Mouse (Mus musculus) MEL (cell line): ENCODE results near the gene Rilpl1. TPM values are rescaled to one million over a fixed set of nuclear protein-coding genes. Genes with fewer than 3 reads are reported as not detected.

Experiments used
- DNase-seq: peaks from one replicate; pipeline ENCODE4 v3.0.0; 2011; ENCODE audit warnings: low read depth, low spot score
- H3K27ac ChIP-seq: 2 replicates; pipeline ENCODE4 v1.5.1; 2012; ENCODE audit warnings: low read depth, mild to moderate bottlenecking, control low read depth, low read length, moderate library complexity; ENCODE audit not compliant: control insufficient read depth
- H3K27me3 ChIP-seq, 2 experiments: fragments of 150-350 bp in 1 of 2; sonication (generic) in 1 of 2; 2 replicates each; pipeline ENCODE4 v1.6.1; 2012; ENCODE audit warnings: low read length in 2 of 2, mild to moderate bottlenecking in 2 of 2, improper control_type of control experiment in 1 of 2, moderate library complexity in 1 of 2; ENCODE audit not compliant: insufficient read depth in 2 of 2, control insufficient read depth in 1 of 2
- H3K36me3 ChIP-seq, 2 experiments: 2 replicates each; pipeline ENCODE4 v1.6.1; 2012 to 2014; ENCODE audit warnings: low read length in 2 of 2, improper control_type of control experiment in 1 of 2, inconsistent platforms in 1 of 2, mild to moderate bottlenecking in 1 of 2; ENCODE audit not compliant: insufficient read depth in 2 of 2, control insufficient read depth in 1 of 2
- H3K4me1 ChIP-seq, 2 experiments: fragments of 150-350 bp in 1 of 2; sonication (generic) in 1 of 2; 2 replicates each; pipeline ENCODE4 v1.6.1; 2012; ENCODE audit warnings: low read length in 2 of 2, improper control_type of control experiment in 1 of 2, mild to moderate bottlenecking in 1 of 2; ENCODE audit not compliant: insufficient read depth in 2 of 2, control insufficient read depth in 1 of 2
- H3K4me3 ChIP-seq, 2 experiments: fragments of 150-350 bp in 1 of 2; sonication (generic) in 1 of 2; 2 replicates each; pipeline ENCODE4 v1.5.1; 2012; ENCODE audit warnings: low read depth in 2 of 2, low read length in 2 of 2, mild to moderate bottlenecking in 2 of 2, moderate library complexity in 2 of 2, control low read depth in 1 of 2, improper control_type of control experiment in 1 of 2; ENCODE audit not compliant: control insufficient read depth in 1 of 2, insufficient read depth in 1 of 2
- H3K79me2 ChIP-seq: 2 replicates; pipeline ENCODE4 v1.6.1; 2012; ENCODE audit warnings: mild to moderate bottlenecking, low read length, moderate library complexity; ENCODE audit not compliant: control insufficient read depth, poor library complexity, insufficient read depth
- H3K9ac ChIP-seq: 2 replicates; pipeline ENCODE4 v1.6.1; 2012; ENCODE audit warnings: low read depth, mild to moderate bottlenecking, control low read depth, low read length, moderate library complexity; ENCODE audit not compliant: control insufficient read depth, poor library complexity, severe bottlenecking
- H3K9me3 ChIP-seq: fragments of 150-350 bp; sonication (generic); replicated peaks from 2 replicates; pipeline ENCODE4 v1.6.1; 2012; ENCODE audit warnings: mild to moderate bottlenecking, low read length, improper control_type of control experiment, moderate library complexity; ENCODE audit not compliant: insufficient read depth
- CHD1 ChIP-seq: IDR thresholded peaks from 2 replicates; pipeline ENCODE4 v1.6.1; 2012; ENCODE audit warnings: low read depth, mild to moderate bottlenecking, inconsistent platforms, low read length, improper control_type of control experiment
- CHD2 ChIP-seq: IDR thresholded peaks from 2 replicates; pipeline ENCODE4 v1.6.1; 2011; ENCODE audit warnings: low read length, improper control_type of control experiment
- CTCF ChIP-seq, 3 experiments: IDR thresholded peaks in 2 of 3; conservative IDR thresholded peaks in 1 of 3; 2 replicates each; pipeline ENCODE4 v1.5.1; 2011 to 2012; ENCODE audit warnings: low read length in 3 of 3, low read depth in 2 of 3, mild to moderate bottlenecking in 2 of 3, improper control_type of control experiment in 1 of 3, inconsistent platforms in 1 of 3, mixed read lengths in 1 of 3, moderate library complexity in 1 of 3; ENCODE audit not compliant: control insufficient read depth in 1 of 3, insufficient read depth in 1 of 3, poor library complexity in 1 of 3, severe bottlenecking in 1 of 3
- ELF1 ChIP-seq: IDR thresholded peaks from 2 replicates; pipeline ENCODE4 v1.6.1; 2014; ENCODE audit warnings: low read depth, mild to moderate bottlenecking, inconsistent platforms, low read length, improper control_type of control experiment, moderate library complexity
- GABPA ChIP-seq: IDR thresholded peaks from 2 replicates; pipeline ENCODE4 v1.6.1; 2012; ENCODE audit warnings: low read depth, mild to moderate bottlenecking, inconsistent platforms, low read length, improper control_type of control experiment, moderate library complexity
- HCFC1 ChIP-seq: IDR thresholded peaks from 2 replicates; pipeline ENCODE4 v1.6.1; 2012; ENCODE audit warnings: low read depth, mild to moderate bottlenecking, inconsistent platforms, low read length, improper control_type of control experiment, moderate library complexity
- JUND ChIP-seq: IDR thresholded peaks from 2 replicates; pipeline ENCODE4 v1.6.1; 2011; ENCODE audit warnings: low read depth, mild to moderate bottlenecking, improper control_type of control experiment, low read length
- MAFK ChIP-seq: IDR thresholded peaks from 2 replicates; pipeline ENCODE4 v1.6.1; 2011; ENCODE audit warnings: low read depth, mild to moderate bottlenecking, low read length, improper control_type of control experiment, borderline replicate concordance
- MEF2A ChIP-seq: IDR thresholded peaks from 2 replicates; pipeline ENCODE4 v1.6.1; 2014; ENCODE audit warnings: low read depth, mild to moderate bottlenecking, inconsistent platforms, low read length, improper control_type of control experiment; ENCODE audit not compliant: poor library complexity, insufficient replicate concordance, severe bottlenecking; ENCODE audit errors: extremely low read depth
- MXI1 ChIP-seq: IDR thresholded peaks from 2 replicates; pipeline ENCODE4 v1.6.1; 2011; ENCODE audit warnings: mild to moderate bottlenecking, low read depth, low read length, improper control_type of control experiment
- MYC ChIP-seq: IDR thresholded peaks from 2 replicates; pipeline ENCODE4 v1.6.1; 2011; ENCODE audit warnings: low read depth, mild to moderate bottlenecking, low read length, improper control_type of control experiment, moderate library complexity
- NELFE ChIP-seq: IDR thresholded peaks from 2 replicates; pipeline ENCODE4 v1.6.1; 2011; ENCODE audit warnings: low read depth, low read length, improper control_type of control experiment
- NRF1 ChIP-seq: IDR thresholded peaks from 2 replicates; pipeline ENCODE4 v1.6.1; 2014; ENCODE audit warnings: low read depth, mild to moderate bottlenecking, inconsistent platforms, low read length, improper control_type of control experiment, moderate library complexity; ENCODE audit not compliant: poor library complexity, insufficient read depth, severe bottlenecking
- POLR2A ChIP-seq, 2 experiments: IDR thresholded peaks; 2 replicates each; pipeline ENCODE4 v1.6.1; 2011 to 2012; ENCODE audit warnings: low read length in 2 of 2, mild to moderate bottlenecking in 2 of 2, control low read depth in 1 of 2, improper control_type of control experiment in 1 of 2, low read depth in 1 of 2, moderate library complexity in 1 of 2; ENCODE audit not compliant: control insufficient read depth in 1 of 2, insufficient read depth in 1 of 2, poor library complexity in 1 of 2
- POLR2AphosphoS5 ChIP-seq: IDR thresholded peaks from 2 replicates; pipeline ENCODE4 v1.6.1; 2012; ENCODE audit warnings: low read depth, borderline replicate concordance, mild to moderate bottlenecking, inconsistent platforms, low read length, moderate library complexity, mixed read lengths
- RCOR1 ChIP-seq: IDR thresholded peaks from 2 replicates; pipeline ENCODE4 v1.6.1; 2012; ENCODE audit warnings: low read depth, mild to moderate bottlenecking, inconsistent platforms, low read length, improper control_type of control experiment
- SIN3A ChIP-seq: IDR thresholded peaks from 2 replicates; pipeline ENCODE4 v1.6.1; 2012; ENCODE audit warnings: low read length, improper control_type of control experiment, inconsistent platforms
- TCF12 ChIP-seq: IDR thresholded peaks from 2 replicates; pipeline ENCODE4 v1.6.1; 2014; ENCODE audit warnings: low read depth, mild to moderate bottlenecking, inconsistent platforms, low read length, improper control_type of control experiment, moderate library complexity
- USF1 ChIP-seq: IDR thresholded peaks from 2 replicates; pipeline ENCODE4 v1.6.1; 2014; ENCODE audit warnings: low read depth, mild to moderate bottlenecking, inconsistent platforms, low read length, improper control_type of control experiment, moderate library complexity
- ZNF384 ChIP-seq: IDR thresholded peaks from 2 replicates; pipeline ENCODE4 v1.6.1; 2012; ENCODE audit warnings: low read depth, mild to moderate bottlenecking, inconsistent platforms, low read length, improper control_type of control experiment
- polyA plus RNA-seq, 2 experiments: library from polyadenylated mRNA; stranded (reverse) in 1 of 2; unstranded in 1 of 2; fragments of >175 nt in 1 of 2; fragments of >200 nt in 1 of 2; gene quantifications; 2 replicates each; pipeline versions ENCODE4 v1.2.1 to v1.2.4; 2012; ENCODE audit warnings: low replicate concordance in 2 of 2, low read depth in 1 of 2; ENCODE audit not compliant: insufficient read length in 2 of 2, insufficient read depth in 1 of 2, missing spikeins in 1 of 2
- total RNA-seq: library from RNA; depleted of rRNA; stranded (reverse); fragments of 300-350 nt; gene quantifications from 2 replicates; pipeline ENCODE4 v1.2.3, GENCODE M21; 2012

Gene Rilpl1
- total and polyA plus RNA-seq, 3 experiments, result 5.7 to 8.6 TPM; not detected in 1

DNA sequence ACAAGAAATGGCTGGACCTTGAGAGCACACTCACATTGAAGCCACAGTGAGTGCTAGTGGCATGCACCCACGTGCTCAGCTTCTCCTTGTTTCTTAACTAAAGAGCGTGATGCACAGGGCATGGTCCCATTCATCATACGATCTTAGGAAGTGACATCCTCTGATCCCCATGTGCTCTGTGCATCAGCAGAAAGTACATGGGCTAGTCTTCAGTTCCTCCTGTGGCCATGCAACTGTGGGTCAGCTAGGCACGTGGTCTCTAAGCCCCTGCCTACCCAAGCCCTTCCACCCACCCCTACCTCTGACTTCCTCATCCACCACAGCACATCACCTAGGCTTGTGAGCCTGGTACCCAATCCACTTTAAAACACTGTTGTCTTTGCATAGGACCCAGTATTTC lies 38.6 kb downstream of the Rilpl1 start:
- Histone ChIP-seq H3K9me3 (no peaks in the 10 kb centered on the region), H3K4me1 (no peaks in the 10 kb centered on the region), H3K79me2 (no peaks in the 10 kb centered on the region), H3K36me3 (no peaks in the 10 kb centered on the region), H3K27me3 (no peaks in the 10 kb centered on the region), H3K27ac (no peak overlapping the region), H3K4me3 (no peak overlapping the region), H3K9ac (no peak overlapping the region)
- no peak for TF ChIP-seq HCFC1
- TF ChIP-seq TCF12, result no peak
- TF ChIP-seq ZNF384, result no peak
- no peak for TF ChIP-seq POLR2AphosphoS5
- no peak for TF ChIP-seq SIN3A
- no peak for TF ChIP-seq MYC
- TF ChIP-seq CTCF (IDR thresholded peaks at IDR 0.05 in 2 of 3, conservative IDR thresholded peaks at IDR 0.05 in 1 of 3; ENCODE audit: control insufficient read depth in 1 of 3, insufficient read depth in 1 of 3, low read depth in 2 of 3, low read length in 3 of 3, poor library complexity in 1 of 3, severe bottlenecking in 1 of 3), result no peak
- TF ChIP-seq CHD1, result no peak
- TF ChIP-seq GABPA, result no peak
- TF ChIP-seq JUND, result no peak
- TF ChIP-seq NELFE, result no peak
- no peak for TF ChIP-seq ELF1
- TF ChIP-seq MAFK, result no peak
- no peak for TF ChIP-seq RCOR1
- DNase-seq, result no peak

DNA sequence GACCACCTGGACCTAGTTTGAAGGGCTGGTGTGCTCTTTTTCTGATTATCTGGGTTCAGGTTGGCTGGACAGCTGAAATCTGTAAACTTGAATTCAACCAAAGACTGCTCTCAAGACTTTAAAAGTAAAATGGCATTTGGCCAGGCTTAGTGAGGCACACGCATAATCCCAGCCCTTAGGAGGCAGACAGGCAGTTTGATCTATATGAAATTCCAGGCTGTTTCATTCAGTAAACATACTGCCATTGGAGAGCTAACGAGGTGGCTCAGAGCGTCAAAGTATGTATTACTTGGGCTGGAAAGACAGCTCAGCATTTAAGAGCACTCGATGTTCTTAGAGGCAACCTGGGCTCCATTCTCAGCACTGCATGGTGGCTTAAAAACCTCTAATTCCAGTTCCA lies 39.5 kb downstream of the Rilpl1 start:
- no peak overlapping the region for H3K27ac ChIP-seq
- TF ChIP-seq NRF1, result no peak
- TF ChIP-seq TCF12, result no peak
- 0 out of 4 replicates have a peak, but pooled peaks of 1 of the 2 experiments have one; percentile 20 for TF ChIP-seq POLR2A (IDR thresholded peaks at IDR 0.05; ENCODE audit: control insufficient read depth in 1 of 2, insufficient read depth in 1 of 2, low read depth in 1 of 2, low read length in 2 of 2, poor library complexity in 1 of 2)
- no peak for DNase-seq
- no peak overlapping the region for H3K9ac ChIP-seq
- no peaks in the 10 kb centered on the region for H3K79me2 ChIP-seq
- no peaks in the 10 kb centered on the region for H3K9me3 ChIP-seq
- no peak overlapping the region for H3K4me3 ChIP-seq
- no peaks in the 10 kb centered on the region for H3K4me1 ChIP-seq
- no peaks in the 10 kb centered on the region for H3K36me3 ChIP-seq
- no peaks in the 10 kb centered on the region for H3K27me3 ChIP-seq

DNA sequence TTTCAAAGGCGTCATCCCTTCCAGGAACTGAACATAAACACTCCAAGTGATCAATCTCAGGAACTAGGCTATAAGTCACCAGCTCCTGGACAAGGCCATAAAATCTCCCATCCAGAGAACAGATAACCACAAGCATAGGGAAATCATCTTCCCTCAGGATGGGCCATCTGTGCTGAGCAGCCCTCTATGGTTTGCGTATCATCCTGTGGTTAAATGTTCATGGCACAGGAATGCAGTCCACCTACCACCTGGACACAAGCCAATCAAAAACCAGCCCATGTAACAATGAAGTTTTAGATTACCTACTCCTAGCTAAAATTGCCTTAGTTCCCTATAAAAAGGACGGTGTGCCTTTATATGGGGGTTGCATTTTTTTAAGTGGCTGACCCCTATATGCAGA lies 42.3 kb downstream of the Rilpl1 start:
- Histone ChIP-seq H3K4me3 (no peak overlapping the region), H3K4me1 (peaks cover 0 to 3% of the 10 kb centered on the region in 2 experiments; a peak in 1 of 4 replicates), H3K27me3 (no peaks in the 10 kb centered on the region), H3K9me3 (no peaks in the 10 kb centered on the region), H3K79me2 (0 out of 2 replicates have a peak, but pooled peaks cover 2% of the 10 kb centered on the region), H3K36me3 (peaks cover 0 to 5% of the 10 kb centered on the region in 2 experiments; a peak in 2 of 4 replicates), H3K9ac (no peak overlapping the region), H3K27ac (no peak overlapping the region)
- no peak for DNase-seq
- TF ChIP-seq TCF12 (no peak), MXI1 (no peak), CHD2 (no peak), USF1 (no peak), MEF2A (no peak)
